Mouse (Mus musculus) Patski (cell line): ENCODE data around the gene Itga7. TPM values are rescaled to one million over a fixed set of nuclear protein-coding genes. Genes with fewer than 3 reads are reported as not detected.

Experiments
- ATAC-seq: fragments of 100-300 bp; one replicate; pipeline ENCODE4 v1.8.0; 2021
- CTCF ChIA-PET: fragments of 350-600 bp; sonication (Branson Sonifier 250); formaldehyde crosslinking; loops from one replicate; lab custom pipeline; 2022; ENCODE audit warnings: inconsistent platforms; lab: Charles Lee
- POLR2A ChIA-PET: fragments of 350-600 bp; sonication (Branson Sonifier 250); formaldehyde crosslinking; loops from one replicate; lab custom pipeline; 2022; ENCODE audit warnings: antibody characterized with exemption, inconsistent platforms; lab: Charles Lee
- DNase-seq: peaks from one replicate; pipeline ENCODE4 v3.0.0-alpha.2; 2011; ENCODE audit warnings: low read depth, low spot score
- H3K27me3 ChIP-seq: fragments of 371-371 bp; one replicate; pipeline ENCODE4 v1.5.1; 2021
- CTCF ChIP-seq: fragments of 100-300 bp; IDR thresholded peaks from one replicate; pipeline ENCODE4 v1.5.1; 2021
- in situ Hi-C: fragments of 300-500 bp; cut with MboI; formaldehyde crosslinking; loops from 3 replicates; pipeline ENCODE4 v1.11.1; 2018; ENCODE audit warnings: low pct_unique_long_range_greater_than_20kb, mixed read lengths
- polyA plus RNA-seq: library from polyadenylated mRNA; unstranded; gene quantifications from one replicate; pipeline ENCODE4 v1.2.3, GENCODE M21; 2021

Itga7 gene
- polyA plus RNA-seq, 1 experiment from 2014 or later = 20.3 TPM

DNA sequence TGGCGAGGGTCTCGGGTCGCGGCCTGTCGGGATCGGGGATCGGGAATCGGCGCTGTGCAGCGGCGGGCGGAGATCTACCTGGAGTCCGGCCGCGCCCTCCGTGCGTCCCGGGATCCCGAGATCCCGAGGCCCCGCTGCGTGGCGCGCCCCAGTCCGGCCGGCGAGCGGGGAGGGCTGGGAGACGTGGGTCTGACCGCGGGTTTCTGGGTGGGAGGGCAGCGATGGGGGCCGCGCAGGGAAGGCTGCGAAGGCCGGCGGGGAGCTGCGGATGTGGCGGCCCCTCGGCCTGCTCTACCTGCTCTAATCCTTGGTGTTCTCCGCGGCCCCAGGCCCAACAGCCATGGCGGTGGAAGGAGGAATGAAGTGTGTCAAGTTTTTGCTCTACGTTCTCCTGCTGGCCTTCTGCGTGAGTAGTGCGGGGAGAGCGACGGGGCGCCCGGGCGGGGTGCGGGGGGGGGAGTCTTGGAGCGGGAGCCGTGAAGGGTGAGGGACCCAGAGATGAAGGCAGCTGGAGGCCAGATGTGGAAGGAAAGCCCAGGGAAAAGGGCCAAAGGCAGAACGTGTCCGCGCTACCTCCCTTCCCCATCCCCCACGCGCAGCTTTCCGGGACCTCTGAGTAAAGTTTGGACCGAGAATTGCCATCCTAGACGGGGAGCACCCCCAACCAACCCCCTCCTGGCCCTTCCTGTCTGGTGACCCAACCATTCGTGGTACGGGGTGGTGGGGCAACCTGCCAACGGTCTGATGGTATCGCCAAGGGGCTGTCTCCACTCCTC is 23.4 kb upstream of the Itga7 start:
- no peak for DNase-seq
- no peak for TF ChIP-seq CTCF
- peak; percentile 10 for ATAC-seq
- no peaks in the 10 kb centered on the region for H3K27me3 ChIP-seq
- in situ Hi-C loops = loop anchor here (25.0 kb wide), 1 partner anchor 1248 kb away; the partner anchor contains the start of genes Nab2 and Nemp1
- CTCF ChIA-PET = interaction anchor here (1.5 to 1.7 kb wide), 2 partner anchors 11 to 12 kb away, joined by 4 to 5 read pairs; partner anchors contain the start of gene Rdh5
- POLR2A ChIA-PET = interaction anchor here (0.6 to 3.5 kb wide), 6 partner anchors 8 to 205 kb away, joined by 3 to 28 read pairs (median 4); partner anchors contain the start of genes Bloc1s1, Gdf11 and Rdh5

DNA sequence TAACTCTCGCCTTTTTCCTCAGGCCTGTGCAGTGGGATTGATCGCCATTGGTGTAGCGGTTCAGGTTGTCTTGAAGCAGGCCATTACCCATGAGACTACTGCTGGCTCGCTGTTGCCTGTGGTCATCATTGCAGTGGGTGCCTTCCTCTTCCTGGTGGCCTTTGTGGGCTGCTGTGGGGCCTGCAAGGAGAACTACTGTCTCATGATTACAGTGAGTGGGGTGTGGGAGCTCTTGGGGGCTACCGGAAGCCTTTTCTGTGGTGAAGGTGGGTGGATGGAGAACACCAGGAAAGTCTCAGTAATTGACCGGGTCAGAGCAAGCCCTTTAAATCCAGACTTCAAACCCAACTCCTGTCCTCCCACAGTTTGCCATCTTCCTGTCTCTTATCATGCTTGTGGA is 22.2 kb upstream of the Itga7 start:
- in situ Hi-C loops = loop anchor here (25.0 kb wide), 1 partner anchor 1249 kb away; the partner anchor contains the start of genes Nab2 and Nemp1
- no peak for ATAC-seq
- no peak for TF ChIP-seq CTCF
- ChIA-PET POLR2A (interaction anchor here (0.7 to 3.1 kb wide), 3 partner anchors 10 to 20 kb away, joined by 3 to 16 read pairs (median 3); no protein-coding TSS in a partner anchor), CTCF (interaction anchor here (1.5 to 1.6 kb wide), 2 partner anchors 10 to 34 kb away, joined by 4 to 5 read pairs; no protein-coding TSS in a partner anchor)
- no peaks in the 10 kb centered on the region for H3K27me3 ChIP-seq
- DNase-seq = no peak

DNA sequence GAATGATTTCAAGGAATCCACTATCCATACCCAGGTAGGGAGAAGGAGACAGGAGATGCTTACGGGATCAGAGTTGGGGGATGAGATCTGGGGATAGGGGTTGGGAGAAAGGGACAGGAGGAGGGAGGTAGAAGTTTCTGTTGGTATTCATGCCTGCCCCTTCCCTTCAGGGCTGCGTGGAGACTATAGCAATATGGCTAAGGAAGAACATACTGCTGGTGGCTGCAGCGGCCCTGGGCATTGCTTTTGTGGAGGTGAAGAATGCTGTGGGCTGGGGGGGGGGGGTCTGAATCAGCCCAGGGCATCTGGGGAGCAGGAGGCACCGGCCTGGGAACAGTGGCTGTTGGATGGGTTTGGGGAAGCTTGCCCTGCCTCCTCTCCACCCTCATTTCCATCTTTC is 21.4 kb upstream of the Itga7 start:
- ATAC-seq (no peak), DNase-seq (no peak)
- ChIA-PET POLR2A (interaction anchor here (1.1 to 3.1 kb wide), 2 partner anchors 9 to 11 kb away, joined by 3 to 16 read pairs; partner anchors contain the start of gene Rdh5), CTCF (interaction anchor here (1.4 to 2.2 kb wide), 7 partner anchors 10 to 65 kb away, joined by 3 to 12 read pairs (median 8); partner anchors contain the start of genes Bloc1s1 and Rdh5)
- H3K27me3 ChIP-seq = no peaks in the 10 kb centered on the region
- in situ Hi-C loops = loop anchor here (25.0 kb wide), 1 partner anchor 1250 kb away; the partner anchor contains the start of genes Nab2 and Nemp1
- TF ChIP-seq CTCF = no peak

DNA sequence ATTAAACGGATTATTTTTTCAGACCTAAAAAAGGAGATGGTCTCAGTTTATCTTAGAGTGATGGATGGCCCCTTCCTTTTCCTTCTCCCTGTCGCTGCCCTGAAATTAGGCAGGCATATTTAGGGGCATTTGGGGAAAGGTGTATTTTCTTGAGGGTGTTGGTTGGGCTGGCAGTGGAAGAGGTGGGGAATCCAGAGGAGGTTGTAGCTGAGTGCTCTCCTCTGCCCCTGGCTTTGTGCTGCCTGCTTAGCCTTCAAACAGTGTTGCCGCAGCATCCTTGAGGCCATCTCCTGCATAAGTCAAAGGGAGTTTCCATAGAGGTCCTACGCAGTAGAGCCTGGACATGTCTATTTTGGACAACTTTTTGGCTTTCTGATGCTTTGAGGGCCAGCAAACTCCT is 20.8 kb upstream of the Itga7 start:
- TF ChIP-seq CTCF = no peak
- no peak for ATAC-seq
- H3K27me3 ChIP-seq = no peaks in the 10 kb centered on the region
- ChIA-PET POLR2A (interaction anchor here (0.6 to 3.1 kb wide), 6 partner anchors 9 to 65 kb away, joined by 3 to 16 read pairs (median 6); partner anchors contain the start of gene Rdh5), CTCF (interaction anchor here (0.7 to 5.1 kb wide), 14 partner anchors 9 to 72 kb away, joined by 3 to 48 read pairs (median 6); partner anchors contain the start of genes Bloc1s1, Cd63, Mettl7b and Rdh5)
- no peak for DNase-seq
- in situ Hi-C loops = loop anchor here (25.0 kb wide), 1 partner anchor 1250 kb away; the partner anchor contains the start of genes Nab2 and Nemp1

DNA sequence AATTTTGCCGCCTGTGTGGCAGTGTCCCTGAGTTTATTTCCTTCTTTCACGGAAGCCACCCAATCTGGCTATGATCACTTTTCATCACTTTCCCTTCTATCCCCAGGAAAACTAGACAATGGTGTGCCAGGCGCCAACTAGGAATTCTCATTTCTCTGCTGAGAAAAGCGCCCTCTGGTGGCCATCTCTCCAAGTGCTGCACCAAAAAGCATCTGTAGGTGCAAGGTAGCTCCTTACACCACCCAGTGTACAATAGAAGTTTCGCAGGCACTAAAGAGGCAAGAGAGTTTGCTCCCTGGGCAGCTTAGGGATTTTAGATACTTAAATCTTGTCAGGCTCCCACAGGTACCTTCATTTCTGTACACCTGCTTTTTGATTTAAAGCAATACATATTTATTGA is 20.4 kb upstream of the Itga7 start:
- POLR2A ChIA-PET = interaction anchor here (0.6 to 3.1 kb wide), 5 partner anchors 8 to 64 kb away, joined by 3 to 16 read pairs (median 6); no protein-coding TSS in a partner anchor
- no peak for TF ChIP-seq CTCF
- no peaks in the 10 kb centered on the region for H3K27me3 ChIP-seq
- in situ Hi-C loops = loop anchor here (25.0 kb wide), 1 partner anchor 1251 kb away; the partner anchor contains the start of genes Nab2 and Nemp1
- CTCF ChIA-PET = interaction anchor here (0.7 to 5.1 kb wide), 16 partner anchors 9 to 168 kb away, joined by 3 to 48 read pairs (median 5); partner anchors contain the start of genes Bloc1s1, Cd63, Mettl7b and Rdh5
- ATAC-seq (peak; percentile 4), DNase-seq (no peak)

DNA sequence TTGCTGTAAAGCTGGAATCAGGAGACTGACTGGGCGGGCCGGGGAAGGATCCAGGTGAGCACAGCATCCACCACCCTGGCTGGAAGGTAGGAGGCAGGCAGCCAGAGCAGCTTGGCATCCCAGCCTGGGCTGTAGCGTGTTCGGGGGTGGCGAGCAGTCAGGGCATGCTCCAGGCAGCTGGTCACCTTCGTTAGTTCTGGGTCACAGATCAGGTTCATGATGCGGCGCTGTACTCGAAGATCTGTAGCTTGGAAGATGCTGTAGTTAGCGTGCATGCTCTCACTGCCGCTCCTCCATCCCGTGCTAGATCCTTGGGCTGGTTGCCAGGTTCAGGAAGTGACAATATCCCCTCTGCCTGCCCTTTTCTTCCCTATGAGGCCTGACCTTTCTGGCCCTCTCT is 19.9 kb upstream of the Itga7 start:
- ATAC-seq = no peak
- TF ChIP-seq CTCF = no peak
- POLR2A ChIA-PET = interaction anchor here (1.1 to 3.1 kb wide), 4 partner anchors 8 to 64 kb away, joined by 3 to 16 read pairs (median 6); no protein-coding TSS in a partner anchor
- DNase-seq = no peak
- in situ Hi-C loops = loop anchor here (25.0 kb wide), 1 partner anchor 1251 kb away; the partner anchor contains the start of genes Nab2 and Nemp1
- CTCF ChIA-PET = interaction anchor here (0.7 to 5.1 kb wide), 15 partner anchors 9 to 168 kb away, joined by 3 to 48 read pairs (median 6); partner anchors contain the start of genes Bloc1s1, Cd63, Mettl7b and Rdh5
- H3K27me3 ChIP-seq = no peaks in the 10 kb centered on the region

DNA sequence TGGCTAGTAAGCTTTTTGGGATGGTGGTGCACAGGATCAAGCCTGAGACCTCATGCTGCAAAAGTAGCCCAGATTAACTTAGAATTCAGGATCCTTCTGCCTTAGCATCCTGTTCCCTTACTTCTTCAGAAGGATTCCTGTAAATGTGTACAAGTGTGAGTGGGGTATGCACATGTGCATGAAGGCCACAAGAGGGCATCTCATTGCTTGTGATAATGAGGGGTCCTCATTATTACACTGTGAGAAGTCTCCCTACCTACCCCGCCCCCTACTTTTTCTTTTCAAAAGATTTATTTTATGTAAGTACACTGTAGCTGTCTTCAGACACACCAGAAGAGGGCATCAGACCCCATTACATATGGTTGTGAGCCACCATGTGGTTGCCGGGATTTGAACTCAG is 18.1 kb upstream of the Itga7 start:
- DNase-seq (no peak), ATAC-seq (no peak)
- no peak for TF ChIP-seq CTCF
- H3K27me3 ChIP-seq = no peaks in the 10 kb centered on the region
- ChIA-PET POLR2A (interaction anchor here (1.6 to 2.3 kb wide), 2 partner anchors 62 to 65 kb away, joined by 3 to 6 read pairs; no protein-coding TSS in a partner anchor), CTCF (interaction anchor here (1.0 to 5.1 kb wide), 5 partner anchors 9 to 63 kb away, joined by 4 to 48 read pairs (median 4); partner anchors contain the start of gene Bloc1s1)
- in situ Hi-C loops = loop anchor here (25.0 kb wide), 1 partner anchor 1253 kb away; the partner anchor contains the start of genes Nab2 and Nemp1

DNA sequence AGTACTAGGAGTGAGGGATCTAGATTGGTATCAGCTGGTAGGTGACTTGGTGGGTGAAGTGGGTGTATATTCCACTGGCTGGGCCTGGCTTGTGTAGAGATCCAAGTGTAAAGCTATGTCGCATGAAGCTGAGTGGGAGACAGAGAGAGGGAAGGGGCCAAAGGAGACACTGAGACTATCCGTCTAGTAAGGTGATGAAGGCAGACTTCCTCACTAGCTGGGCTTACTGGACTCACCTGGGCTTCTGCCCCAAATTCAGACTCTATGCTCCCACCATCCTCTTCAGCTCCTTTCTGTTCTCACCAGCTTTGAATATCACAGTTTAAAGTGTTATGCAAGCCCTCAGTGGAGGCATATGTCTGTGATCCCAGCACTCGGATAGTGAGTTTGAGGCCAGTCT is 17.0 kb upstream of the Itga7 start:
- DNase-seq (no peak), ATAC-seq (no peak)
- ChIA-PET POLR2A (interaction anchor here (1.6 to 2.3 kb wide), 2 partner anchors 61 to 64 kb away, joined by 3 to 6 read pairs; no protein-coding TSS in a partner anchor), CTCF (interaction anchor here (1.7 to 5.1 kb wide), 2 partner anchors 15 to 28 kb away, joined by 4 to 48 read pairs; no protein-coding TSS in a partner anchor)
- TF ChIP-seq CTCF = no peak
- no peaks in the 10 kb centered on the region for H3K27me3 ChIP-seq
- in situ Hi-C loops = loop anchor here (25.0 kb wide), 1 partner anchor 1254 kb away; the partner anchor contains the start of genes Nab2 and Nemp1

DNA sequence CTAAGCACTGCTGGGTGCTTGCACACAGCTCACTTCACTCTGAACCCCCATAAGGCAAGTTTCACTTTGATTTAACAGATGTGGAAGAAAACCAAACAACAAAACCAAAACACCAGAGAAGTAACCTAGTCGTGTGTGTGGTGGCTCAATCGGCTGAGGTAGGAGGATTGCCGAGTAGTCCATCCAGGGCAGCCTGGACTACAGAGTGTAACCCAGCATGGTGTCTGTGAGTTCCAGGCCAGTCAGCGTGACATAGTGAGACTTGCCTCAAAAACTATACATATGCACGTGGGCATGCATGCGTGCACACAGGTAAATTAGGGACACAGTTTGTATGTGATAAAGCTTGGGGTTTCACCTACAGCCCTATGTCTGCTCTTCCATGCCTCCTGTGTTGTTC is 16.2 kb upstream of the Itga7 start:
- ChIA-PET CTCF (interaction anchor here (1.7 to 5.1 kb wide), 2 partner anchors 14 to 27 kb away, joined by 4 to 48 read pairs; no protein-coding TSS in a partner anchor), POLR2A (interaction anchor here (1.6 to 2.3 kb wide), 2 partner anchors 9 to 61 kb away, joined by 3 to 6 read pairs; no protein-coding TSS in a partner anchor)
- no peak for TF ChIP-seq CTCF
- no peak for DNase-seq
- in situ Hi-C loops = loop anchor here (25.0 kb wide), 1 partner anchor 1255 kb away; the partner anchor contains the start of genes Nab2 and Nemp1
- H3K27me3 ChIP-seq = no peaks in the 10 kb centered on the region
- no peak for ATAC-seq
